In genomic region chr5:65293627-65294026, GRCm38 (mm10) we compare ENCODE assay signal across 16 mouse cellular contexts. TPM values are rescaled to one million over a fixed set of nuclear protein-coding genes. Genes with fewer than 3 reads are reported as not detected.
"Had no signal": no experiment of that assay in that cellular context is flagged by ENCODE, and none has a peak within 500 bp of the region (broad histone marks: within the 10 kb centered on the region; RNA-seq: fewer than 3 reads in every experiment).

No protein-coding gene starts in this region.

- H3K27ac ChIP-seq: neural tube, embryonic 12.5 days; neural tube, embryonic 13.5 days; neural tube, embryonic 15.5 days; stomach, postnatal 0 days had no signal

- H3K9me3 ChIP-seq: neural tube, embryonic 12.5 days; neural tube, embryonic 13.5 days; neural tube, embryonic 15.5 days; stomach, embryonic 15.5 days had no signal

- DNase-seq: retina, postnatal 1 day; right cerebral cortex, postnatal 14 days; right cerebral cortex, postnatal 25 days; right cerebral cortex, postnatal 4 days; spleen, adult 18-20 months; thymus, adult 18-20 months; thymus, postnatal 14 days; thymus, postnatal 25 days; thymus, postnatal 36 days; thymus, postnatal 4 days had no signal

- H3K4me3 ChIP-seq: neural tube, embryonic 12.5 days; neural tube, embryonic 13.5 days; neural tube, embryonic 15.5 days; stomach, embryonic 15.5 days had no signal

- H3K27me3 ChIP-seq: neural tube, embryonic 12.5 days; neural tube, embryonic 13.5 days; neural tube, embryonic 15.5 days; stomach, embryonic 15.5 days had no signal

- H3K4me2 ChIP-seq: neural tube, embryonic 12.5 days; neural tube, embryonic 13.5 days; neural tube, embryonic 15.5 days; stomach, embryonic 15.5 days had no signal

- H3K4me1 ChIP-seq: neural tube, embryonic 12.5 days; neural tube, embryonic 13.5 days; neural tube, embryonic 15.5 days; stomach, embryonic 15.5 days had no signal

- H3K9ac ChIP-seq: neural tube, embryonic 12.5 days; neural tube, embryonic 13.5 days; neural tube, embryonic 15.5 days; stomach, embryonic 15.5 days had no signal

RNA-seq across cellular contexts. Expression of gene Klb, which starts 54.5 kb away (rescaled TPM):
- total RNA-seq: neutrophil, adult 5-6 weeks had no signal
- polyA plus RNA-seq: neural tube, embryonic 12.5 days had no signal
